12 mouse cellular contexts compared by ENCODE assay signal in the genomic region with DNA sequence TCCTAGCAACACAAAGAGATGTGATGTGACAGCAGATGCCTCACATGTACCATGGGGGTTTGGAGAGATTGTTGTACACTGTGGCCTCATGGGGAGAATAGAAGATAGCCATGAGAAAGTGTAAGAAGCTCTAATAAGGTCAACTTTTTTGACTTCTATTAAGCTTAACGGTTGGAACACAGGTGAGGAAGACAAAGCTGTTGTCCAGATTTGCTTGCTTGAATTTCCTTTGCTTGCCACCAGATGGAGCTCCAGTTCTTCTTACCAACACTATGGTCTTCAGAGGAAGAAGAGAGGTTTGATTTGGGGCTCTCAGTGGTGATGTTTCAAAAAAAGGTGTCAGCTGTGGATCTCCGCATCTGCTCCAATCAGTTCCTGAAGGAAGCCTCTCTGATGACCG. TPM values are rescaled to one million over a fixed set of nuclear protein-coding genes. Genes with fewer than 3 reads are reported as not detected.
DNase-seq lines count a peak whose midpoint lies in the region; ATAC-seq and TF ChIP-seq lines count a peak whose summit lies in the region.
"Not testable (repeated sequence)": the region's sequence is repeated elsewhere in the genome, so short reads cannot be mapped to it uniquely, and the experiment has no call there.
"Had no signal": no experiment of that assay in that cellular context is flagged by ENCODE, and none has a peak within 500 bp of the region (broad histone marks: within the 10 kb centered on the region; RNA-seq: fewer than 3 reads in every experiment).

No protein-coding gene starts in this region.

- not testable (repeated sequence) for TF ChIP-seq EP300 in liver, embryonic 14.5 days (IDR thresholded peaks at IDR 0.05; ENCODE audit: low read depth)

- peak; percentile 31 for TF ChIP-seq CTCF in liver, embryonic 14.5 days (IDR thresholded peaks at IDR 0.05; ENCODE audit: low read depth)
- peak; percentile 26; the same call in 1 of the 2 replicates for TF ChIP-seq CTCF in spleen, adult 2 months (IDR thresholded peaks at IDR 0.05; ENCODE audit: extremely low read depth, insufficient read depth, insufficient read length, insufficient replicate concordance)

- H3K9me3 ChIP-seq in forebrain, embryonic 12.5 days; hindbrain, embryonic 11.5 days (ENCODE audit: control insufficient read depth, low read length); liver, embryonic 14.5 days (ENCODE audit: control insufficient read depth, low read length); midbrain, embryonic 16.5 days (replicated peaks; ENCODE audit: control insufficient read depth, low read length, poor library complexity, severe bottlenecking): not testable (repeated sequence)

- not testable (repeated sequence) for H3K36me3 ChIP-seq in forebrain, embryonic 12.5 days (replicated peaks); hindbrain, embryonic 11.5 days (ENCODE audit: control insufficient read depth, insufficient read depth, low read length); liver, embryonic 14.5 days (replicated peaks; ENCODE audit: control insufficient read depth, insufficient read depth, low read depth); midbrain, embryonic 16.5 days (ENCODE audit: control insufficient read depth, insufficient read depth, low read length); spleen, adult 2 months (ENCODE audit: control insufficient read depth, insufficient read depth, low read length)

- not testable (repeated sequence) for H3K9ac ChIP-seq in forebrain, embryonic 12.5 days; hindbrain, embryonic 11.5 days (ENCODE audit: low read depth, low read length); liver, embryonic 14.5 days (replicated peaks); midbrain, embryonic 16.5 days (ENCODE audit: low read depth, low read length)

- H3K4me2 ChIP-seq in forebrain, embryonic 12.5 days; hindbrain, embryonic 11.5 days (replicated peaks; ENCODE audit: low read depth, low read length); liver, embryonic 14.5 days (ENCODE audit: low read depth); midbrain, embryonic 16.5 days (ENCODE audit: low read length): not testable (repeated sequence)

- WGBS in forebrain, embryonic 12.5 days: 33% methylated on average over 3 of the region's 3 CpGs
- WGBS in hindbrain, embryonic 11.5 days: 45% methylated on average over 3 of the region's 3 CpGs
- 35% methylated on average over 3 of the region's 3 CpGs for WGBS in liver, embryonic 14.5 days (ENCODE audit: insufficient replicate concordance)
- 42% methylated on average over 3 of the region's 3 CpGs for WGBS in midbrain, embryonic 16.5 days
- WGBS in spleen, adult 2 months: 38% methylated on average over 3 of the region's 3 CpGs

- not testable (repeated sequence) for H3K27ac ChIP-seq in forebrain, embryonic 12.5 days; hindbrain, embryonic 11.5 days (ENCODE audit: low read depth, low read length); liver, embryonic 14.5 days; midbrain, embryonic 16.5 days (ENCODE audit: low read length); spleen, adult 2 months (ENCODE audit: insufficient read depth, low read length)

- ATAC-seq in forebrain, embryonic 12.5 days (ENCODE audit: low FRiP score): peak; percentile 46; the same call in 1 of the 2 replicates
- peak; percentile 60 for ATAC-seq in hindbrain, embryonic 11.5 days (ENCODE audit: low FRiP score)
- ATAC-seq in liver, embryonic 14.5 days (ENCODE audit: insufficient read depth): not testable (repeated sequence)
- peak; percentile 42; the same call in 1 of the 2 replicates for ATAC-seq in midbrain, embryonic 16.5 days

- TF ChIP-seq POLR2A in spleen, adult 2 months (IDR thresholded peaks at IDR 0.05; ENCODE audit: low read depth, low read length): not testable (repeated sequence)

- H3K4me1 ChIP-seq in forebrain, embryonic 12.5 days; hindbrain, embryonic 11.5 days (replicated peaks; ENCODE audit: control insufficient read depth, insufficient read depth, low read length); liver, embryonic 14.5 days (replicated peaks; ENCODE audit: control insufficient read depth in 2 of 2, insufficient read depth in 2 of 2, low read length in 1 of 2); midbrain, embryonic 16.5 days (ENCODE audit: control insufficient read depth, insufficient read depth, low read length); spleen, adult 2 months (ENCODE audit: control insufficient read depth, insufficient read depth, insufficient read length): not testable (repeated sequence)

- peak; percentile 27 to 36 for DNase-seq in B cell, adult 2 months
- DNase-seq in cerebellum, adult 18-20 months: peak; percentile 2 to 8
- DNase-seq in hindbrain, embryonic 11.5 days (ENCODE audit: low spot score): peak; percentile 8
- DNase-seq in layer of hippocampus, adult 11-12 months (ENCODE audit: low spot score): peak; percentile 5
- DNase-seq in liver, embryonic 14.5 days (ENCODE audit: low read depth in 3 of 3, low spot score in 3 of 3): not testable (repeated sequence)
- peak in 1 of 2 experiments; percentile 8 for DNase-seq in spleen, adult 2 months (ENCODE audit: low read depth in 1 of 2, low spot score in 2 of 2)

- H3K27me3 ChIP-seq in forebrain, embryonic 12.5 days; hindbrain, embryonic 11.5 days (ENCODE audit: control insufficient read depth, insufficient read depth, low read length); liver, embryonic 14.5 days (ENCODE audit: control insufficient read depth, insufficient read depth, low read length); midbrain, embryonic 16.5 days (ENCODE audit: control insufficient read depth, insufficient read depth, low read depth, low read length); spleen, adult 2 months (ENCODE audit: control insufficient read depth, insufficient read depth, low read length): not testable (repeated sequence)

- not testable (repeated sequence) for H3K4me3 ChIP-seq in forebrain, embryonic 12.5 days (replicated peaks); hindbrain, embryonic 11.5 days (ENCODE audit: low read depth, low read length); liver, embryonic 14.5 days (ENCODE audit: insufficient read depth in 1 of 2, low read depth in 2 of 2, low read length in 2 of 2); midbrain, embryonic 16.5 days (ENCODE audit: low read depth, low read length); spleen, adult 2 months (ENCODE audit: extremely low read depth, insufficient read depth, insufficient read length)

RNA-seq across cellular contexts. Expression of gene Serpinb3b, which starts 35.0 kb away (rescaled TPM):
- not detected in 2 replicates for polyA plus RNA-seq in forebrain, embryonic 12.5 days (2016; fragmentation: Nextera tagmentation; extraction: Ambion mirVana)
- polyA plus RNA-seq in hindbrain, embryonic 11.5 days (2014; fragmentation: Nextera tagmentation; extraction: Ambion mirVana): not detected in 2 replicates
- not detected in 2 replicates for polyA plus RNA-seq in liver, embryonic 14.5 days (2012; rRNA removed)
- polyA plus RNA-seq in liver, embryonic 14.5 days (2014; fragmentation: Nextera tagmentation; extraction: Ambion mirVana): not detected in 2 replicates
- polyA plus RNA-seq in midbrain, embryonic 16.5 days (2015; fragmentation: Nextera tagmentation; extraction: Ambion mirVana): not detected in 2 replicates
- not detected in 2 replicates for polyA plus RNA-seq in spleen, adult 2 months (2012; rRNA removed)
- polyA plus RNA-seq: embryonic facial prominence, embryonic 12.5 days; heart, embryonic 11.5 days; inflammation-experienced regulatory T-cells, adult 6 months; liver, embryonic 12.5 days had no signal

RNA-seq across cellular contexts. Expression of gene Serpinb3c, which starts 35.0 kb away (rescaled TPM):
- polyA plus RNA-seq in forebrain, embryonic 12.5 days (2016; fragmentation: Nextera tagmentation; extraction: Ambion mirVana): not detected in 2 replicates
- not detected in 2 replicates for polyA plus RNA-seq in hindbrain, embryonic 11.5 days (2014; fragmentation: Nextera tagmentation; extraction: Ambion mirVana)
- not detected in 2 replicates for polyA plus RNA-seq in liver, embryonic 14.5 days (2012; rRNA removed)
- not detected in 2 replicates for polyA plus RNA-seq in liver, embryonic 14.5 days (2014; fragmentation: Nextera tagmentation; extraction: Ambion mirVana)
- polyA plus RNA-seq in midbrain, embryonic 16.5 days (2015; fragmentation: Nextera tagmentation; extraction: Ambion mirVana): not detected in 2 replicates
- polyA plus RNA-seq in spleen, adult 2 months (2012; rRNA removed): not detected in 2 replicates
- polyA plus RNA-seq: embryonic facial prominence, embryonic 12.5 days; heart, embryonic 11.5 days; inflammation-experienced regulatory T-cells, adult 6 months; liver, embryonic 12.5 days had no signal
